ENCODE assay signal across 13 mouse cellular contexts in genomic region chr10:92333869-92334268, GRCm38 (mm10).
DNase-seq lines count a peak whose midpoint lies in the region; ATAC-seq lines count a peak whose summit lies in the region.
"Had no signal": no experiment of that assay in that cellular context is flagged by ENCODE, and none has a peak within 500 bp of the region (broad histone marks: within the 10 kb centered on the region; RNA-seq: fewer than 3 reads in every experiment).

No protein-coding gene starts in this region.

- DNase-seq in cerebellum, postnatal 10 days = peak; percentile 58
- no peak for DNase-seq in cerebellum, adult 11 months
- peak; percentile 27 for DNase-seq in limb, embryonic 11.5 days (ENCODE audit: low spot score)
- DNase-seq in limb, embryonic 10.5 days (ENCODE audit: low spot score) = no peak
- no peak for DNase-seq in heart, postnatal 36 days
- no peak for DNase-seq in left cerebral cortex, postnatal 36 days (ENCODE audit: low spot score in 2 of 2)
- DNase-seq: cerebellum, postnatal 36 days; gastrocnemius, postnatal 25 days; heart, postnatal 10 days had no signal

- H3K4me3 ChIP-seq in limb, embryonic 11.5 days (ENCODE audit: low read depth, low read length) = no peak overlapping the region
- H3K4me3 ChIP-seq in limb, embryonic 10.5 days = no peak overlapping the region
- H3K4me3 ChIP-seq in hindbrain, embryonic 15.5 days = no peak overlapping the region
- H3K4me3 ChIP-seq in neural tube, embryonic 14.5 days (ENCODE audit: low read depth, low read length) = no peak overlapping the region
- H3K4me3 ChIP-seq: erythroblast, embryonic 14.5 days; limb, embryonic 13.5 days had no signal

- H3K9ac ChIP-seq in limb, embryonic 11.5 days (ENCODE audit: low read length) = no peak overlapping the region
- H3K9ac ChIP-seq in hindbrain, embryonic 15.5 days = no peak overlapping the region
- H3K9ac ChIP-seq in neural tube, embryonic 14.5 days (replicated peaks; ENCODE audit: low read depth, low read length) = no peak overlapping the region
- H3K9ac ChIP-seq: limb, embryonic 13.5 days had no signal

- peaks cover 6% of the 10 kb centered on the region; the same call in 1 of the 2 replicates for H3K4me1 ChIP-seq in limb, embryonic 11.5 days (ENCODE audit: control insufficient read depth, insufficient read depth, low read length)
- H3K4me1 ChIP-seq in limb, embryonic 10.5 days = peaks cover 20% of the 10 kb centered on the region
- H3K4me1 ChIP-seq in hindbrain, embryonic 15.5 days (replicated peaks) = peaks cover 17% of the 10 kb centered on the region
- H3K4me1 ChIP-seq in neural tube, embryonic 14.5 days (ENCODE audit: control insufficient read depth, insufficient read depth, low read length) = 0 out of 2 replicates have a peak, but pooled peaks cover 3% of the 10 kb centered on the region

- H3K9me3 ChIP-seq in limb, embryonic 11.5 days (ENCODE audit: control insufficient read depth, low read length) = no peaks in the 10 kb centered on the region
- no peaks in the 10 kb centered on the region for H3K9me3 ChIP-seq in limb, embryonic 10.5 days (replicated peaks)
- no peaks in the 10 kb centered on the region for H3K9me3 ChIP-seq in hindbrain, embryonic 15.5 days
- H3K9me3 ChIP-seq in neural tube, embryonic 14.5 days (ENCODE audit: control insufficient read depth, low read length) = no peaks in the 10 kb centered on the region
- H3K9me3 ChIP-seq: limb, embryonic 13.5 days had no signal

- no peaks in the 10 kb centered on the region for H3K36me3 ChIP-seq in limb, embryonic 11.5 days (ENCODE audit: control insufficient read depth, insufficient read depth, low read length)
- H3K36me3 ChIP-seq in limb, embryonic 10.5 days = no peaks in the 10 kb centered on the region
- no peaks in the 10 kb centered on the region for H3K36me3 ChIP-seq in hindbrain, embryonic 15.5 days
- no peaks in the 10 kb centered on the region for H3K36me3 ChIP-seq in neural tube, embryonic 14.5 days (ENCODE audit: control insufficient read depth, insufficient read depth, low read length)
- H3K36me3 ChIP-seq: limb, embryonic 13.5 days had no signal

- intact Hi-C loops in heart, postnatal 36 days (cut with DNase I) = no loop called here
- intact Hi-C loops in left cerebral cortex, postnatal 36 days (cut with DNase I) = no loop called here

- H3K27me3 ChIP-seq in limb, embryonic 11.5 days (ENCODE audit: control insufficient read depth, insufficient read depth, low read length) = no peaks in the 10 kb centered on the region
- no peaks in the 10 kb centered on the region for H3K27me3 ChIP-seq in limb, embryonic 10.5 days (ENCODE audit: low read depth, poor library complexity, severe bottlenecking)
- no peaks in the 10 kb centered on the region for H3K27me3 ChIP-seq in hindbrain, embryonic 15.5 days
- no peaks in the 10 kb centered on the region for H3K27me3 ChIP-seq in neural tube, embryonic 14.5 days (ENCODE audit: control insufficient read depth, insufficient read depth, low read length)
- H3K27me3 ChIP-seq: limb, embryonic 13.5 days had no signal

- no peak for ATAC-seq in limb, embryonic 11.5 days (ENCODE audit: insufficient number of reproducible peaks, low FRiP score, low TSS enrichment, low read depth)
- no peak for ATAC-seq in hindbrain, embryonic 15.5 days (ENCODE audit: low FRiP score, low read depth)
- ATAC-seq in neural tube, embryonic 14.5 days (ENCODE audit: low read depth) = no peak

- no peak overlapping the region for H3K4me2 ChIP-seq in limb, embryonic 11.5 days (ENCODE audit: low read depth, severe bottlenecking)
- H3K4me2 ChIP-seq in hindbrain, embryonic 15.5 days = no peak overlapping the region
- H3K4me2 ChIP-seq in neural tube, embryonic 14.5 days (ENCODE audit: low read depth, low read length) = no peak overlapping the region
- H3K4me2 ChIP-seq: limb, embryonic 13.5 days had no signal

- H3K27ac ChIP-seq in limb, embryonic 11.5 days (replicated peaks; ENCODE audit: low read depth, low read length) = no peak overlapping the region
- H3K27ac ChIP-seq in limb, embryonic 10.5 days = no peak overlapping the region
- H3K27ac ChIP-seq in hindbrain, embryonic 15.5 days (replicated peaks) = peak overlapping the region; percentile 16; the same call in 1 of the 2 replicates
- peak overlapping the region; percentile 18; the same call in 1 of the 2 replicates for H3K27ac ChIP-seq in neural tube, embryonic 14.5 days (ENCODE audit: low read depth, low read length)
- H3K27ac ChIP-seq: limb, embryonic 13.5 days had no signal

- WGBS in limb, embryonic 11.5 days = 67% methylated on average over 6 of the region's 6 CpGs
- WGBS in limb, embryonic 10.5 days = 75% methylated on average over 6 of the region's 6 CpGs
- 27% methylated on average over 6 of the region's 6 CpGs for WGBS in hindbrain, embryonic 15.5 days
- WGBS in neural tube, embryonic 14.5 days = 32% methylated on average over 6 of the region's 6 CpGs

Comparison
In these comparisons a context has a peak if more than half of its experiments do, and no peak if none do; other contexts are left out.
1. DNase-seq: peak in cerebellum, postnatal 10 days (2 of 2) and limb, embryonic 11.5 days (single experiment); none in cerebellum, adult 11 months (single experiment), limb, embryonic 10.5 days (single experiment), heart, postnatal 36 days (0 of 2) and left cerebral cortex, postnatal 36 days (0 of 2).
2. H3K27ac ChIP-seq: peak in hindbrain, embryonic 15.5 days (single experiment) and neural tube, embryonic 14.5 days (single experiment); none in limb, embryonic 11.5 days (single experiment) and limb, embryonic 10.5 days (single experiment).